Mouse (Mus musculus) heart, postnatal 4 days (tissue): ENCODE data around the gene Armh3. TPM values are rescaled to one million over a fixed set of nuclear protein-coding genes. Genes with fewer than 3 reads are reported as not detected.
A peak's percentile ranks its signal among the peaks of the same experiment; 100 is the strongest.

Source experiments
- DNase-seq: peaks from one replicate; pipeline ENCODE4 v3.0.0; 2021
- total RNA-seq, 2 experiments: library from RNA; stranded (reverse); gene quantifications; 2 replicates each; pipeline ENCODE4 v1.2.3; 2021

Gene Armh3
- total RNA-seq, 2 experiments from 2014 or later: 14.8 to 16.9 TPM

DNA sequence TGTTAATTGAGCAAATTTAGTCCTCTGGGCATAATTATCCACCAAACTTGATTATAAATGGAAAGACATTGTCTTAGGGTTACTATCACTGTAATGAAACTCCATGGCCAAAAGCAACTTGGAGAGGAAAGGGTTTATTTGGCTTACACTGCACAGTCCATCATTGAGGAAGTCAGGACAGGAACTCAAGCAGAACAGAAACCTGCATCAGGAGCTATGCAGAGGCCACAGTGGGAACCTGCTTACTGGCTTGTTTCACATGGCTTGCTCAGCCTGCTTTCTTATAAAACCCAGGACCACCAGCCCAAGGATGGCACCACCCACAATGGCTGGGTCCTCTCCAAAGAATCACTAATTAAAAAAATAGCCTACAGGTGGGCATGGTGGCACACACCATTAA, 13.9 kb downstream of the Armh3 start:
- no peak for DNase-seq

DNA sequence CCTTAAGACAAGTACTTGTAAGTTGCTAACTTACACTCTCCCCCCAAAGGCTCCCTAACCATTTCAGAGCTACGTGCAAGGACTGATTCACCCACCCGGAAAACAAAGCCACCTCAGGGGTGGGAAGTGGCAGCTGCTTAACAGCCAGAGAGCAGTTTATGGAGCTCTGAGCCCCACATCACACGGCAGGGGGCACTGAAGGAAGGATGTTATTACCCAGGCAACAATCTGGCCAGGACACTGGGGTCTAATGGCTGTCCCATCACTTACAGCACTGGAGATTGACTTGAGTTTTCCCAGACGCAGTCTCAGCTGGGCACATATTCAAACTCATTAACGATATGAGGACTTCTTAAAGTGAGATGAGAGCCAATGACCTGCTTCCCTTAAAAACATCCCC, 37.5 kb downstream of the Armh3 start:
- no peak for DNase-seq

DNA sequence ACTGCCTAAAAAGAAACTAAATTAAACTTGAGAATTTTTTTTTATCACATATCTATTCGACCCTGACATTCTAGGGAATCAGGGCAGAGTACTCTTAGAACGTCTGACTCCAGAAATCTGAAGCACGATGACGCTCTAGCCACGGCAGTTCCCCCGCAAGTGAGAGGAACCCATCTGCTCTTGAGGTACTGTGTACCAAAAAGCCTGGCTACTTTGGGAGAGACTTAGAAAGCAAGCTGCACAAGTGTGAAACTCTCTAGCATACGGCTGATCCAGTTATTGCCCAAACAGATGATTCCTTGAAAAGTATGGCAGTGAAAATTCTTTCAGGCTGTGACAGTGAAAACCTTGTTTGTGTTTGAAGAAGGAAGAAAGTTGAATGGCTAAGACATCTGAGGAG, 41.6 kb downstream of the Armh3 start:
- DNase-seq: no peak

DNA sequence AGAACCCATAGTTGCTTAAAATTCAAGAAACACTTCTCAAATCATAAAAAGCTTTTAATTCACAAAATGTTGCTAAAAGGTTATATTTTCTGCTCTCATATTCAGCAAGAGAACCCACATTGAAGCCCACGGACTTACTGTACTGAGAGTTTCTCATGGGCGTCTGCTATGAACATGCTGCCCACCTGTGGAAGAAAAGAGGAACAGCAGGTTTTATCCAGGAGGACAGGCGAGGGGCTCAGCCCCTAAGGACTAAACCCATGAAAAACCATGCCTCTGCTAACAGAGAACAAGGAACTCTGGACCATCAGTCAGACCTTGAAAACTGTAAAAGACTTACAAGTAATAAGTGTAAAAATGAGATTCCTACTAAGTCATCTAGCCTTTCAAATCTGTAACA, 45.0 kb downstream of the Armh3 start:
- peak; percentile 42 for DNase-seq

DNA sequence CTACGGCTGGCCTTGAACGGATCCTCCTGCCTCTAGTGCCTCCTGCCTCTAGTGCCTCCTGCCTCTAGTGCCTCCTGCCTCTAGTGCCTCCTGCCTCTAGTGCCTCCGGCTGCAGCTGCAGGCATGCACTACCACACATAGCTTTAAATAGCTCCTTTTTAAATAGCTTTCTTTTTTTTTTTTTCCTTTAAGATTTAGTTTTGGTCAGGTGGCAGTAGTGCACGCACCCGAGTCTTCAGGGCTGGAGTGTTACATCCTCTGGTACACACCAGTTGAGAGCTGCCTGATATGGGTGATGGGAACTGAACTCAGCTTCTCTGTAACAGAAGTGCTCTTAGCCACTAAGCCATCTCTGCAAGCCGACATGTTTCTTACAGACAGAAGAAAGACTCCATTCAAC, 49.1 kb downstream of the Armh3 start:
- no peak for DNase-seq

DNA sequence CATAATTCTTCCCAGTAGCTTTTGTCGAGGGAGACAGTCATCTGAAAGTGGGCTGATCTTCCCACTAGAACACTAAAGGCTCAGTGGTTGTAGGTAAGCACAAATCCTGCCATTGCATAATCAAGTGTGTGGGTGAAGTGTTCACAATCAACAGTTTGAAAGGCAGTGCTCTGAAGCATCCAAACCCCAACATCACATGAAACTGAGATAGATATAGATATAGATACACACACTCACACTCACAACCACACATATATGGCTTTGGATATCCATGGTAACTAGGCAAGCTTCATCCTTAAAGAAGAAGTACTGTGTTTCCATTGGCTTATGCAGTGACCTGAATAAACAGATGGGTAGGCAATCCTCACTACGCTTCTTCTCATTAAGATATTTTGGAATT, 50.5 kb downstream of the Armh3 start:
- DNase-seq: no peak

DNA sequence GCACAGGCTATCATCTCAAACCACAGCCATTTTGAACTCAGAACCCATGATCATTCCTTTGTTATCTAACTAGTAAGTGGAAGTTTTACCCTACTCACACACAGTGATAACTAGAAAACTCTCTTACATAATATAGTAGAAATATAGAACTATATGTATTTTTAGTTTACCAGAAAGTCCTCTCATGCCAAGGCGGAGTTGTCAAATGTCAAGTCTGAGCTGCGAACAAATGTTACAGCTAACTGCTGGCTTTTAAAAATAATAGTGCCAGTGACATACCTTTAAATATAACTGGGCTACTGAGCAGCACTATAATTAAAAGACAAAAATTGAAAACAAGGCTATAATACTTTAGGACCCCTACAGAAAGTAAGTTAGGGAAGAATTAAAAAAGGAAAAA, 51.0 kb downstream of the Armh3 start:
- DNase-seq: no peak

DNA sequence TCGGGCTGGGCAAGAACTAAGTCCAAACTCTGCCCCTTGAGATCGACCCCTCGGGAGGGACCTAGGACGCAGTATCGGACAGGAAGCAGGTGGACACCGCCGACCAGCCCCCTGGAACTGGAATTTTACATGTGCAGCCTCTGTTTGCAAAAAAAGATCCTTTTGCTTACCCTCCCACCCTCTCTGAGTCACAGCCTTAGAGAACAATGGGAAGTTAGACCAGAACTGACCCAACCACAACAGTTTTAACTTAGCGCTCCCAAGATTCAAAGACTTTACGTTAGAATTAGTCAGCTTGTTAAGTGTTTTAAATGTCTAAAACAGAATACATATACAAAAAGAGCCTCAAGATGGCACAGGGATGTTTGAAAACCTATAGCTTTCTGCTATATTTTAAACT, 51.7 kb downstream of the Armh3 start:
- no peak for DNase-seq

DNA sequence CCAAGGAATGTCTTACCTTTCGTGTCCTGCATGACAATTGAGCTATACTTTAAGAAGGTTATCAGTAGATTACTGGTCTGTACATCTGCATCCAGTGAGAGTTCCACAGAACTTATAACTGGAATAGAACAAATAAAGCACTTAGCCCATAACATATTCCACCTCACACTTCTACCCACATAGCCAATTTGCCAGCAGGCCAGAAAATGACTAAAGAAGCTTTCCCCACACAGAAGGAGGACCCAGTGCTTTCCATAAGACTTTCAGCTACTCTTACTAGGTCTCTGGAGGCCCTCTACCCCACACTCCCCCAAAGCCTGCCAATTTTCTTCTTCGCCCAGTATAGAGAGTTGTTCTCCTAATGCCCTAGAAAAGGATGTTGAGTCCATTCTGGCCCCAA, 52.3 kb downstream of the Armh3 start:
- DNase-seq: no peak

DNA sequence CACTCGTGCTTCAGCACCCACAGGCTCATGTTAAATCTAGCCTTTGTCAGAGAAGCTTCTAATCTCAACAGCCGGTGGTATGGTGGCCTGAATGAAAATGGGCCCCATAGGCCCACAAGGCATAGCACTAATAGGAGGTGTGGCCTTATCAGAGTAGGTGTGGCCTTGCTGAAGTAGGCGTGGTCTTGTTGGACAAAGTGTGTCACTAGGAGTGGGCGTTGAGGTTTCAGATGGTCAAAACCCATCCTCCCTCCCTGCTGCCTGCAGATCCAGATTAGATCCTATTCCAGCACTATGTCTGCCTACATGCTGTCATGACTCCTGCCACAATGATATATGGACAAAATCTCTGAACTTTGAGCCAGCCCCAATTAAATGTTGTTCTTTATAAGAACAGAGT, 54.5 kb downstream of the Armh3 start:
- DNase-seq: no peak

DNA sequence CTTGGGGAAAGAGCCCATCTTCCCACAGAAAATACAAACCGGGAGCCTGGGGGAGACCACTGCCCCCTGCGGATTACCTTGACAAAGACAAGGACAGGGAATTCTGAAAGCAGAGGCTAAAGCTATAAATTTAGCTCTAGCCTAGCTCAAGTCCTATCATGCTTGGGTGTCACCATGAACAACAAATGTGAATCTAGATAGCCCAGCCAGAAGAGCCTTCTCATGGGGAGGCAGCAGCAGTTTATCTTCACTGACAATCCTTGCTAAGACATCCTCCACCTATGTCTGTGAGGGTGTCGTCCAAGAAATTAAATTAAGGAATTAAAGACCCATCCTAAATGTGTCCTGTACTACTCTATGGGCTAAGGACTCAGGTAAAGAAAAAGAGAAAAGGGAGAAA, 60.2 kb downstream of the Armh3 start:
- DNase-seq: no peak

DNA sequence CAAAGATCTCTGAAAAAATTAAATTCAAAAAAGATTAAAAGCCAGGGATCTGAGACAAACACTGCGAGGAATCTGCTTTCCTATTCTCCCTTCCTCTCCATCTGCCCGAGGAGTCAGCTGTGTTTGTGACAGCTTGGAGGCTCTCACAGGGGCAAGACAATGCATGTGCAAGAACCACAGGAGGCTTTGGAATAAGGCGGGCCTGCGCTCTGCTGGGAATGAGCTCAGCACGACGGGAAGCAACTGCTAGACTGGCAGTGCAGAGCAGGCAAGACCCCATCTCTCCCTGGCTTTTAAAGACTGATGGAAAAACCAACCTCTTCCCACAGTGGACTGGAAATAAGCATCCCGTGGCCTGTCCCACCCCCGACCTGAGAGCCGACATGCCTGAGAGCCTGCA, 60.8 kb downstream of the Armh3 start:
- no peak for DNase-seq

DNA sequence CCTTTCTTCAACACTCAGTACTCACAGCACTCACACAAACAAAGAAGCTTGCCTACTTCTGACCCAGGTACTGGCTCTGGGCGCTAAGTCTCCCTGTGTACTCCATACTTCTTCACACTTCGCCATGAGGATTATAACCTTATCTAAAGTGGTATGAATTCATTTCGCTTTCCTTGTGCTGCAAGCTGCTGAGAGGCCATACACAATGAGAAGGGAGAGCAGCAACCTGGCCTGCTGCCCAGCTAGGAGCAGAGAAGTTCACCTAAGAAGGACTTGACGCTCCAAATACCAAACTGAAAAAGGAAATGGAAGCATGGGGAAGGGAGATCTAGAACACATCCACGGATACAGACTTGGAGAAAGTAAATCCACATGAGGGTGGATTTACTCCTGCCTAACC, 71.1 kb downstream of the Armh3 start:
- peak; percentile 42 for DNase-seq

DNA sequence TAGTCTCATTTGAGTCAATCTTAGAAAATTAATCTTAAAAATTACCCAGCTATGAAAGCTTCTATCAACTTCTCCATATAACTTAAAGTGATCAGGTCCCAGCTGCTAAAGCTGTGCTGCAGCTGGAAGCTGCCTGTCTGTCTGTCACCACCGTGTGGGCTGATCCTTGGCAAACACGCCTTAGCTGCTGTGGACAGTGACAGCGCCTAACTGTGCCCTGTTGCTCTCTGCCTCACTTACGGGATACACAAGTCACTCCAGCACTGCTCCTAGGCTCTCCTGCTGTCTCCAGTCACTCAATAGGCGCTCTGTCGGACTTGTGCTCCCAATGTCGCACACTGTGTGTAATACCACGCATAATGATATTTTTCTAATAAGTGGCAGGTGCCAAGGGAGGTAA, 71.9 kb downstream of the Armh3 start:
- DNase-seq: no peak

DNA sequence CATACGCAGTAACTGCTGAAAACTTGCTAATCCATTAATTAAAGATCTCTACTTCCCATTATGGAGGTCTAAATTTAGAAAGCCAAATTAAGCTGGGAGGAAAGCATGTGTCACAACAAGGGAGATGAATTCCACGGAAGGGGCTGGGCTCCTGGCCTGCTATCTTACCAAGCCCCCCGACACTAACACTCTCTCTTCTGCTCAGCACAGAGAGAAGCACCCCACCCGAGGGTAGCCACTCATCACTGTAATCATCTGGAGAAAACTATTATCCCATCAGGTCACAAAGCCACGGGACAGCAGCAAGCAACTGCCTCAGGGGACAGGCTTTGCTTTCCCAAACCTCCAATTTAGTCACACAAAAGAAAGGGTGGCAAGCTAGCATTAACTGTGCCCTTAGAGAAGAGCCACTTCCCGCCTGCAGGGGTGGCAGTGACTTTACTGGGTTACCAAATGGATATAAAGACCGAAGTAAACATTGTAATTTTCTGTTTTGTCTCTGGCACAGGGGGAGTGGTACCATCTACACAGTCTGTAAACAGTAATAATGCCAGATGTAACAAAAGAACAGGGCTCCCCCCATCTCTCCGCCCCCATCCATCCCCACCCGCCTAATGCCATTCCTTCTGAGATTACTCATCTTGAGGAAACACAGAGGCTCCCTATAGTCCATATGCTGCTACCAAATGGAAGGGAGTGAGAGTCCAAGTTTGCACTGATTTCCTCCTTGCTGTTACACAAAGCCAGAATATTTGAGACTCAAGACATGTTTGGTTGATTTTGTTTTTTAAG, 77.8 kb downstream of the Armh3 start:
- DNase-seq: no peak

DNA sequence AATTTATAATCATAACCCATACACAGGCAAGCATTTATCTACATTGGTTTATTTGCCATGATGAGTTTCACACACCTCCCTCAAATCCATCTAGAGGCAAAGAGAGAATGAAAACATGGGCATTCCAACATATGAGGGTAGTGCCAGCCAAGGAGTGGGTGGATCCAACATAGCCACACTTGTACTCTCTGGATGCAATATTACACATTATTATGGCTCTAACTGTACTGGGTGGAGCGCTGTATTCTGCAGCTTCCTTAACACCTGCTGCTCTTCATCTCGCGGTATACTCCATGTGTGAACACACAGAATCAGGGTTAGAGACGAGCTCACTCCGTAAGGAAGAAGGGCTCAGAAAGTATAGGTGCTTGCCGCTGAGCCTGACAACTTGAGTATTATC, 79.9 kb downstream of the Armh3 start:
- no peak for DNase-seq

DNA sequence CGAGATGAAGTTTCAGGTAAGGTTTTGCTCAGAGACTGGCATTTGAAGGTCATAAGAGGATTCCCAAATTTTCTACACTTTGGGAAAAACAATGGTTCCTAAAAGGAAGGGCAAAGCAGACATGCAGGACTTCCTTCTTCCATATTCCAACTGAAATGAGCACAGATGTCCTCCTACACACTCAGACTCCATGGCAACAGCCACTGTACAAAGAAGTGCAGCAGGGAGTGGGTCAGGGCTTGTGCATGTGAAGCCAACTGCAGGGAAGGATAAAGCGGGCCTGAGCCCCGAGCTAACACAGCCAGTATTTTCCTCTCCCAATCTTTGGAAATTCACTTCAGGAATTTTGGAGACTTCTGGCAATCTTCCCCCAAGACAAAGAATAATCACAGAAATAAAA, 80.4 kb downstream of the Armh3 start:
- peak; percentile 19 for DNase-seq

DNA sequence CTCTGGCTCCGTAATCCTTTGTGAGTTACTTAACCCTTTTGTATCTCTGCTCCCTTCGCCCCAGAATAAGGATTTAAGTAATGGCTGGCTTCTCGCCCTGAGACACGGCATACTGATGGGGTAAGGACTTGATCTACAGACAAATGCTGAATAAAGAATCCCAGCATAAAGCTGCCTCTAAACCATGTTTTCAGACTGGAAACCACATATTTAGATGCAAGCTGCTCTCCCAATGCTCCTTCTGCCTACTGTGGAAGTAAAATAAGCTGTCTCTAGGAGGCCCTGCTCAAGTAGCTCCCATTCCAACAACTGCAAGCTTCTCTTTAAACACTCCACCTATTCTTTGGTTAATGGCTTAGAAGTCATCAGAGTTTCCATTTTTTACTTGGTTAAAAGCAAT, 81.8 kb downstream of the Armh3 start:
- DNase-seq: no peak

DNA sequence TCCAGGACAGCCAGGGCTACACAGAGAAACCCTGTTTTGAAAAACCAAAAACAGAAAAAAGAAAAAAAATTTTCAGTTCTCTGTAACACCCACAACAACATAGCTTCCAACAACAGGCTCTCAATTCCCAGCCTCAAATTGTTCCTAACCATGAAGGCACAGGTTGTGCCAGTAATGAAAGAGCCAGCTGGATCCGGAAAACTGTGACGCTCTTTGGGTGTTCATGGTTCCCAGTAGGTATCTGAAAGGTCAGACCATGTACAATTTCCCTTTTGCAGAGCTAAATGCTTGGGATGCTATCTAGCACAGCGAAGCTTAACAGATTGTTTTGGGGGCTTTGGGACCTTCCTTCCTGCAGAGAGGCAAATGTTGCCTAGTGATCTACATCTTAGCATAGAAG, 82.3 kb downstream of the Armh3 start:
- DNase-seq: no peak

DNA sequence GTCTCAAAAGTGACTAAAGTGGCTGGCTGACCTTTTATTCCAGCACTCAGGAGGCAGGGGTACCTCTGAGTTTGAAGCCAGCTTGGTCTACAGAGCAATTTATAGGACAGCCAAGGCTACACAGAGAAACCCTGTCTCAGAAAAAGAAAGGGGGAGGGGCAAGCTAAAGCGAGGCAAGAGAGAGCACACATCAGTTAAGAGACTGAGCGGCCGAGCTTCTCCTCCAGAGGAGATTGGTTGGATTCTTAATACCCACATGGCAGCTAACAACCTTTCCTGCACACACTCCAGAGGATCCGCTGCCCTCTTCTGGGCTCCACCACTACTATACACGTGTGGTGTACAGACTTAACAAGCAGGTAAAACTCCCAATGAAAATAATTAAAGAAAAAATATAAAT, 85.3 kb downstream of the Armh3 start:
- DNase-seq: no peak

DNA sequence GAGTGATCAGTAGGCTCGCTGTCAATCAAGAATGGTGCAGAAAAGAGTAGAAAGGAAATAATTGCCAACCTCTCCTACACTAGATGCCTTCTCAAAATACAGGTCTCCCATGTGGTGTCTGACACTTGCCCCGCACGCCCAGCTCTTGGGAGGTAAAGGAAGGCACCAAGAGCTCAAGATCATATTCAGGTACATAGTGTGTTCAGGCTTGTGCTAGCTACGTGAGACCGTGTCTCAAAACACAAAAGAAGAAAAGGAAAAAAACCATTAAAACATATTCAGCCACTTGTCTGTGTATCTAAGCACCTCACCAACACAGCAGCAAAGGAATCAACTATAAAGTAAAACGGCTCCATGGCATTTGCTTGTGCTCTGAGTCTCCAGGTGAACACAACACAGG, 85.9 kb downstream of the Armh3 start:
- no peak for DNase-seq

DNA sequence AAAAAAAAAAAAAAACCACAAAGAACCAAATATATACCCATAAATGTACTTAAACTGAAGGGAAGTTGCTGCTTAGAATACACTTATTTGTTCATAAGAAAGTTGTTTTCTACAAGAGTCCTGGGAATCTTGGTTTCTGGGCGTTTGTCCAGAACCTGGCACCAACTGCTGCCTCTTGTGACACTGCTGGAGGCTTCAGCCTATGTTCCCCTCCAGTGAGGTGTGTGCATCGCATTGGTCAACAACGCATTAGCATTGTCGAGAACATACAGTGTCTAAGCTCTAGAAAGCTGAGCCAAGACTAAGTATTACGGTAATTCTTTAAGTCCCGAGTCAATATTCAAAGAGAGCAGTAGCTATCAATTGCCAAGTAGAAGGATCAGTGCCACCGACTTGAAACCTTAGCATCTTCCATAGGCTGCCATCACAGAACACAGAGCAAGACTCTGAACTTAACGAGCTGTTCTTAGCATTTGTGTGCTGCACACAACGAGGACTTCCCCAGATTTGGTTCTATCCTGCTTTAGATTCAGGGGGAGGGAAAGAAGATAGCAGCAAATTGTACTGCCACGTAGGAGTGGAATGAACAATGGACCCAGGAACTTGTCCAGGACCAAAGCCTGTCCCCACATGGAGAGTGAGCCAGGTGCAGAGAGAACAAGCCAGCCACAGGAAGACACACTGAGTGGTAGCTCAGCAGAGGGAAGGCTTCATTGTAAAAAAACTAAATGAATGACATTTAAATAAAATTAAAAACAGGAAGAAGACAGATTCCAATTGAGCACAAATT, 86.9 kb downstream of the Armh3 start:
- DNase-seq: peak; percentile 21

DNA sequence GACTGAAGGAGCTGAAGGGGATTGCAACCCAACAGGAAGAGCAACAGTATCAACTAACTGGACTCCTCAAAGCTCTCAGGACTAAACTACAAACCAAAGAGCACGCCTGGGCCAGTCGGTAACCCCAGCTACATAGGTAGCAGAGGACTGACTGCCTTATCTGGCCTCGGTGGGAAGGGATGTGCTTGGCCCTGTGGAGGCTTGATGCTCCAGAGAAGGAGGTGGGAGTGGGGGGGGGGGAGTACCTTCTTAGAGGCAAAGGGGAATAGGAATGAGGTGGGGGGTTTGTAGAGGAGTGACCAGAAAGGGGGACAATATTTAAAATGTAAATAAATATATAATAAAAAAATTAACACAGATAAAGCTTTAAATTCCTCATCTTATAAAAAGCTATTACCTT, 90.0 kb downstream of the Armh3 start:
- no peak for DNase-seq

DNA sequence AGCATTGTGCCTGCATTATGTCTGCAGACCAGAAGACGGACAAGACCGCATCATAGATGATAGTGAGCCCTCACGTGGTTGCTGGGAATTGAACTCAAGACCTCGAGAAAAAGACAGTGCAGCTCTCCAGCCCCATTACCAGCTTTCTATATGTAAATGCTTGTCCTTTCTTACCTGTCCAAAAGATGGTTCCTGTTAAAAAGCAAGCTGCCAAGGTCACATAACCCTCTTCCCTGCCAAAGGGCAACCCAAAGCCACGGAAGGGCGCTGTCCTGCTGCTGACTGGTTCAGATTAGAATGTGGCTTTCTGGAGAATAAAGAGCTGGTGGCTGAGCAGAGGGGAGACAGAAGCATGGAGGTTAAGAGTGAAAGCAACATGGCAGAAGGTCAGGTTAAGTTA, 90.9 kb downstream of the Armh3 start:
- DNase-seq: no peak
